Mouse (Mus musculus) 3T3-L1 (cell line): ENCODE results near the gene Rab25.
"Not testable (repeated sequence)": the region's sequence is repeated elsewhere in the genome, so short reads cannot be mapped to it uniquely, and the experiment has no call there.

Experiments
- DNase-seq: peaks from one replicate; pipeline ENCODE4 v3.0.0-alpha.2; 2015; ENCODE audit warnings: low read depth, low spot score

The Rab25 gene

DNA sequence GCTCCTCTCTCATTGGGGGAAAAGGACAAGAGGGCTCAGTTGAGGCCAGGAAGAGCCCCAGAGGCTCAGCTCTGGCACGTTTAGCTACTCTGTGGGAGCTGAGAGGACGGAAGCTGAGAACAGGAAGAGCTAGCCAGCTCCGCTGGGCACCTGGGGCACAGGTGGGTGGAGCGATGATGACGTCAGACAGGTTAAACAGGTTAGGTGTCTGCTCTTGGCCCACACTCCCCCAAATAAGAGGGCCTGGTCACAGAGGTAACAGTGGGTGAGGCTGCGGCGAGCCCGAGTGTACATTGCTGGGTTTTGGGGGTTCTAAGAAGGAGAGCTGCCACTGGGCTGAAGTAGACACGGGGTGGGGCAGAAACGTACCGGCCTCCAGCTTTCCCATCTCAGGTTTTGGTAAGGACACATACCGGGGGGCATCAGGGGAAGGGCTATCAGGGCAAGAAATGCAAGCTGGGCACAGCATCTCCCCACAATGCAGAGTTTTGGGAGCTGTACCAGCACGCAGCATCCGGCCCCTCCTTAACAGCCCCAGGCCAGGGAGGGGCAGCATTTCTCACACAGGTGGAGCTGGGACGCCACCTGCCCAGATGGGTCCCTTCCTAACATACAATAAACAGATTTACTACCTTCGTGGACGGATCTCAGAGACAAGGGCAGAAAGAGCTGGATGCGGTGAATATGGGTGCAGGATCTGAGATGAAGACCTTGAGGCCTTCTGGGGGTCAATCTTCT, at the start of gene Rab25:
Gene Rab25 (minus strand): TSS at position 121 of the 738 bp plus-strand sequence.
- DNase-seq: no peak

GRCm38 (mm10) chr3:88596547-88596946, 48.4 kb upstream of the Rab25 start:
- not testable (repeated sequence) for DNase-seq

DNA sequence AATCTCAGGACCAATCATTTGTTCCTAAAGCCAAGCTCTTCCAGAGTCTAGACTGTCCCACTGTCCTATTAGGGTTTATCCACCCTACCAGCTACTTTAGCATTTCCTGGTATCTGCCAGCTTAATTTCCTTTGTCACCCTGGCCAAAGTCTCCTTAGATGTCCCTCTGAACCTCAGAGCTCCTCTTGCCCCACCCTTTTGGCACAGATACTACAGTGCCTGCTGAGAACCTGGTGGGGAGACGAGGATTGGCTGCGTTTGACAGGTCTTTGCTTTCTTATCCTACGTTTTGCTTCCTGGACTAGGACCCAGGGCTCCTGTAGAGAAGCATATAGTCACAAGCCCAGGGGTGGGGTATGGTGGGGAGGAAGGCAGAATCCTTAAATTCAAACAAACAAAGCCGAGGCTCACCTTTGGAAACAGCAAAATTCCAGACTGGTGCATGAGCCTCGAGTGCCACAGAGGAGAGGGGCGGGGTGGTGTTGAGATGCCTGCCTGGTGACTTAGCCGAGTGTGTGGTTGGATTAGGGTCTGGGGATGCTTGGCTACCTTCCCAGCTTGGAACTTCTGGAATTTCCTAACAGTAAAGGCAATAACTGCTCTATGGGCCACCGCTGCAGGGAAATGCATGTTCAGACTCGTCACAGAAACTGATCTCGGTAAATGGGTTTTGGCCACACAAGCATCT, 45.9 kb upstream of the Rab25 start:
- DNase-seq: peak; percentile 86

- no peak for DNase-seq
Observed at GRCm38 (mm10) chr3:88592942-88593576, 45.0 kb upstream of the Rab25 start.

GRCm38 (mm10) chr3:88591950-88592731, 44.0 kb upstream of the Rab25 start:
- peak; percentile 88 for DNase-seq

- no peak for DNase-seq
Observed at GRCm38 (mm10) chr3:88591044-88591443, 42.9 kb upstream of the Rab25 start.

GRCm38 (mm10) chr3:88590246-88590645, 42.1 kb upstream of the Rab25 start:
- peak; percentile 51 for DNase-seq

- no peak for DNase-seq
Observed at GRCm38 (mm10) chr3:88586640-88587039, 38.5 kb upstream of the Rab25 start.

GRCm38 (mm10) chr3:88585769-88586168, 37.7 kb upstream of the Rab25 start:
- DNase-seq: no peak

- DNase-seq: peak; percentile 91
Observed at GRCm38 (mm10) chr3:88579454-88580117, 31.5 kb upstream of the Rab25 start.

GRCm38 (mm10) chr3:88578498-88579424, 30.7 kb upstream of the Rab25 start:
- DNase-seq: no peak

- not testable (repeated sequence) for DNase-seq
Observed at GRCm38 (mm10) chr3:88577846-88578245, 29.7 kb upstream of the Rab25 start.

DNA sequence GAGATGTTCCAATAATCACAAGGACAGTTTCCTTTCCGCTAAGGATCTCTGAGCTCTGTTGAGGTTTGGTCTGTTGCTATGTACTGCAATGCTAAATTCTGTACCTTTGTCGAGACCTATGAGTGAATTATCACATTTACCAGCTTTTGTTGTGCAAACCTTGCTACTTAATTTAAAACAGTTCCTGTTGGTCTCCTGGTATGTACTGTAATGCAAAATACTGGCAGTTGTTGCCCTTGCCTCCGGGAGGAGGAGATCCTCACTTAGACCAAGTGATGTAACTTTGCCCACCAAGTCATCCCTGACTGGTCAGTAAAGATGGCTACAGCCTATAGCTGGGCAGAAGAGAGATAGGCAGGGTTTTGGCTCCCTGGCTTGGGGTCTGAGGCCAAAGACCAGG, 27.4 kb upstream of the Rab25 start, which contains the start of gene Ssr2:
Gene Ssr2 (plus strand): TSS at position 337 of the 400 bp plus-strand sequence.
- no peak for DNase-seq

DNA sequence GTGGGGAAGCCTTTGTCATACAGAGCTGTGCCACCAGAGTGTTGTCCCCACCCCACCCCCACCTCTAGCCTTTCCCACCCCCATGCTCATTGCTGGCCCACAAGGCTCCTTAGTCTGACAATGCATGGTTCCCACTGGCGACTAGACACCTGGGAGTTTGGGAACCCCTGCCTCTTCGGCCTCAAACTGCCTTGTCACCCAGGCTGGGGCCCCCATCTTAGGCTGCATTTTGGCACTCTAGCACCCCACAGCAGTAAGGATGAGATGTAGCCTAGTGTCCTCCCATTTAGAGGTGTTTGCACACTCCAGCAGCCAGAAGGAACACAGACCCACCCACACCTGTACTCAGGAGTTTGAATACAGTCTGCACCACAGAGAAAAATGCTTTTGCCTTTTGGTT, 25.7 kb upstream of the Rab25 start:
- DNase-seq: no peak

- DNase-seq: no peak
Observed at GRCm38 (mm10) chr3:88572835-88573234, 24.7 kb upstream of the Rab25 start.

DNA sequence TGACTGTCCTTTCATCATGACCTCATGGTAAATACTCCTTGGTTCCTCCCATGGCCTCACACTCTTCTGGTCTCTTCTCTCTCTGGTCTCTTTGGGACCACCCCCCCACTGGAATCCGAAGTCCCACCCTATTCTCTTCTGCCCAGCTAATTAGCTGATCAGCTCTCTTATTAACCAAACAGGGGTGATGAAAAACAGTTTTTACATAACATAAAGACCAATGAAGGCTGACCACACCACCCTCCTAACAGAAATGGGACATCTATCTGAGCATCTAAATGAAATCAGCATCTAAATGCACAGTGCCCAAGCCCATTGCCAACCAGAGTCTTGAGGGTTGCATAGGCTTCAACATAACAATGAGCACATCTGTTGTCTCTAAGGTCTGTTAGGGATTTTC, 23.8 kb upstream of the Rab25 start:
- DNase-seq: no peak

DNA sequence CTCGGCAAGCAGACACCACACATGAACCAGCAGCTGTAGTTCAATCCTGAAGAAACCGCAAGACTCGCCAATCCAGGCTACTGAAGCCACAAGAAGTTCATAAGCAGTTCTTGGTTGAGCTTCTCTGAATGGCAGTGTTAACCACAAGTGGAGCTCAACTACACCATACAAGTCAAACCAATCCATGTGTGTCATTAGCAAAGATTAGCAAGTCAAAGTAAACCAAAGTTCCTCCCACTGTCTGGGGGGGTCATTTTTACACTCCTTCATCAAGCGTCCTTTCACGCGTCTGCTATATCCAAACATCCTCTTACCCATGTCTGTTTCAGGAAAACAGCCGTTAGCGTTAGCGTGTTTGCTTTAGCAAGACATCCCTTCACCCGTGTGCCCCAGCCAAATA, 22.2 kb upstream of the Rab25 start:
- no peak for DNase-seq

DNA sequence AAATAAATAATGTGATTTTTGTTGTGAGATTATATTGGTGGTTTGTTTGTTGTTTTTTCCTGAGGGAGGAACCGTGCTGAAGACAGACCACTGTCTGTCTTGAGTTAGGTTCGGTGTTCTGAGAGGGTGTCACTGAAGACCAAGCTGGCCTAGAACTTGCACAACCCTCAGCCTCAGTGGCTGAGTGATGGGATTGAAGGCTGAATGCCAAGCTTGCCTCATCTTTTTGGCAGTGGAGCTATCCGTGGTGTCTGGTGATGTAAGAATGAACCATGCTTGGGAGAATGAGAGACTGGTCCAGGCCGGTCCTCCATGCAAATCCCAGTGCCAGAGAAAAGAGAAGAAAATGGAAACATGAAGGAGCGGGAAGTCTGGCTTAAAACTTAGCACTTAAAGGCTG, 21.6 kb upstream of the Rab25 start:
- DNase-seq: no peak

DNA sequence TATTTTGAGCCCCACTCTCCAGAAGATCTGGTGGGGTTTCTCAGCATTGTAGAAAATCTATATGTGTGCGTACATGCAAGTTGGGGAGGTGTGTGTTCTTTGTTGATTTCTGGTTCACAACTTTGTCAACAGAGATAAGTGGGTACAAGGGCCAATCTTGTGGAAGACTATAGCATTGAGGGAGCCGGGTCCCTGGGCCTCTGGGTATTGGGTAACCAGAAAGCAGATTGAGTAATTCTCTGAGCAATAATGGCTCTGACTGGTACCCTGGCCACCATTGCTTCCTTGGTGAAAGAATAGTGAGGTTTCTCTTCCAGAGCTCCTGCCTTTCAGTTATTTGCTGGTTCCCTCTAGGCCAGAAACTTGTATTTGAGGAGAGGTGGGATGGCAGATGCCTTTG, 21.0 kb upstream of the Rab25 start:
- DNase-seq: no peak

DNA sequence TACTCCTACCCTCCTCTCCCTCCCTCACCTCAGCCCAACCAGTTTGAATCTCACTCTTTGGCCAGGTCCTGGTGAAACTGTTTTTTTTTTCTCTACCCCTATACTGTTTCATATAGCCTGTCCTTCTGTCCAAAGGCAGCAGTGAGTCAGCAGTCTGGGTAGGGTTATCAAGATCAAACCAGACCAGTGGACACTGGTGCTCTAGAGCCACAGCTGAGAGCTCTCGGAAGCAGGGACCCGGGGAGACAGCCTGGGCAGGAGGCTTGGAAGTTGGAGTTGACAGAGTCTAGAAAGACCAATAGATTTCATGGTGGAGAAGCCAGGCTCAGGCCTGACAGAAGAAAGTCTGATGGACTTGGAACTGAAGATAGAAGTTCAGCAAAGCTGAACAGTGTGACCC, 20.5 kb upstream of the Rab25 start:
- no peak for DNase-seq
